Mouse (Mus musculus): ENCODE measurements around the gene Ncoa6.
A peak's percentile ranks its signal among the peaks of the same experiment; 100 is the strongest.

GRCm38 (mm10) chr2:155473570-155474088 lies at the start of gene Ncoa6:
- 0 out of 2 replicates have a peak, but pooled peaks have one; percentile 22 for TF ChIP-seq CTCF (IDR thresholded peaks at IDR 0.05; ENCODE audit: low read depth)
- no peak for TF ChIP-seq EP300 (optimal IDR thresholded peaks at IDR 0.05)

Measured in stomach, postnatal 0 days (tissue).